Mouse (Mus musculus) olfactory bulb, adult 2 months (tissue): Measurements from ENCODE around the gene Serinc3.

ENCODE experiments used
- CTCF ChIP-seq: fragments of 200-500 bp; IDR thresholded peaks from 2 replicates; pipeline ENCODE4 v1.5.1; 2012; ENCODE audit warnings: low read depth, mild to moderate bottlenecking, low read length, moderate library complexity; ENCODE audit not compliant: insufficient read depth
- POLR2A ChIP-seq: fragments of 200-500 bp; IDR thresholded peaks from 2 replicates; pipeline ENCODE4 v1.6.1; 2012; ENCODE audit warnings: mild to moderate bottlenecking, low read depth, low read length, moderate library complexity; ENCODE audit not compliant: insufficient read depth

GRCm38 (mm10) chr2:163675662-163676061 is 30.7 kb upstream of the Serinc3 start:
- no peak for TF ChIP-seq POLR2A
- no peak for TF ChIP-seq CTCF
